Mouse (Mus musculus): Measurements from ENCODE around the gene Gnat2. TPM values are rescaled to one million over a fixed set of nuclear protein-coding genes. Genes with fewer than 3 reads are reported as not detected.

The Gnat2 gene
- polyA plus RNA-seq, 1 experiment = 0.40 TPM

DNA sequence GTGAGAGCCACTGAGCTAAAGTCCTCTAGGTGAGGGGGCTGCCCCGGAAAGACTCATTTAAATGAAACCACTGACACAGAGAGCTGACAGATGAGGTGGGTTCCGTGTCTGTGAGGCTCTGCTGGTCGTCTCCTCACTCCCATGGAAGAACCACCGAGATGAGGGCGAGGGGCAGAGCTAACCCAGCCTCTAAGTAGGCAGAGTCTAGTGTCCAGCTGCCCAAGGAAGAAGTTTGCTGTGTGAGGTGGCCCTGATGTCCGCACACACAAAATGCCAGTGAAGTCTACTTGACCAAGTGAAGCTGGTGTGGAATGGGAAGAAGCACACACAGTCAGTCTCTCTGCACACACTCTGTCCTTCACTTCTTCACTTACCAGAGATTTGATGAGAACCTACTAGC lies 559 bp upstream of the Gnat2 start:
- peaks cover 5% of the 10 kb centered on the region for H3K4me1 ChIP-seq (ENCODE audit: control insufficient read depth, insufficient read depth, low read length)
- no peak overlapping the region for H3K4me3 ChIP-seq (ENCODE audit: control insufficient read depth, low read depth, low read length)
- no peaks in the 10 kb centered on the region for H3K27me3 ChIP-seq (ENCODE audit: control insufficient read depth, insufficient read depth, low read length)
- no peak for TF ChIP-seq CTCF (IDR thresholded peaks at IDR 0.05; ENCODE audit: control insufficient read depth, insufficient read depth, insufficient replicate concordance, low read depth, low read length)
- TF ChIP-seq POLR2A (IDR thresholded peaks at IDR 0.05; ENCODE audit: control insufficient read depth, low read depth, low read length) = no peak
- H3K27ac ChIP-seq (ENCODE audit: control insufficient read depth, insufficient read depth, low read depth, low read length) = no peak overlapping the region
- H3K36me3 ChIP-seq (ENCODE audit: control insufficient read depth, insufficient read depth, low read length) = no peaks in the 10 kb centered on the region

DNA sequence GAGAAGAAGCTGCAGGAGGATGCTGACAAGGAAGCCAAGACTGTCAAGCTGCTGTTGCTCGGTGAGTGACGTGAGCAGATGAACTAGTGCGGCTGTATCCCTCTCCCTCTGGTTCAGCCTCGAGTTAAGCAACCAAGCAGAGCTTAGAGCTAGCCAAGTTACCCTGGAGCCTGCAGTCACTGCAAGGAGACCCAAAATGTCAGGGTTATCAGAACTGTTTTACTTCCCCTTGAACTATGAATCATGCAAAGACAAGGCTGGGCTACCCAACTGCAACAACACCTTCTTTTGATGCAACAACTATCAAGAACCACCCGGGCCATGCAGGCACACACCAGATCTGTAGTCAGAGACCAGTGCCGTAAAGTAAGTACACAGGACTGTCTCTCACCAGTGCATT lies 717 bp downstream of the Gnat2 start:
- Histone ChIP-seq H3K27me3 (ENCODE audit: control insufficient read depth, insufficient read depth, low read length) (no peaks in the 10 kb centered on the region), H3K36me3 (ENCODE audit: control insufficient read depth, insufficient read depth, low read length) (no peaks in the 10 kb centered on the region), H3K4me3 (ENCODE audit: control insufficient read depth, low read depth, low read length) (no peak overlapping the region), H3K4me1 (ENCODE audit: control insufficient read depth, insufficient read depth, low read length) (peaks cover 3% of the 10 kb centered on the region), H3K27ac (ENCODE audit: control insufficient read depth, insufficient read depth, low read depth, low read length) (no peak overlapping the region)
- no peak for TF ChIP-seq POLR2A (IDR thresholded peaks at IDR 0.05; ENCODE audit: control insufficient read depth, low read depth, low read length)
- TF ChIP-seq CTCF (IDR thresholded peaks at IDR 0.05; ENCODE audit: control insufficient read depth, insufficient read depth, insufficient replicate concordance, low read depth, low read length) = no peak

DNA sequence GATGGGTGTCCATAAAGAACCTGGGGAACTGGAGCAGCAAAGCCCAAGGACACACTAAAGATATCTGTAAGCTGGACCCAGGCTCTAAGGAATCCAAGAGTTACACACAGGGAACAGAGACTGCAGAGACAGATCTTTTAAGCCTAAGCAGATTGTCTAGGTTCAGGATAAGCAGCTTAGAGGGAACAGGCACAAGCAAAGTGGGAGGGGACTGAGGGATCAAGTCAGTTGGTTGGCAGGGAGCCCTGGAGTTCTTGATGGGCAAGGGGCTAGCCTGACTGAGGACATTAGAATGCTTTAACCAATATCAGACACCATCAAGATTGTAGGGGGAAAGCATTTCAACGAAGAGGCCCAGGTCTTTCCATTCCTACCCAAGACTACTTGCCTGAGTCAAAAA lies 1.6 kb downstream of the Gnat2 start:
- Histone ChIP-seq H3K36me3 (ENCODE audit: control insufficient read depth, insufficient read depth, low read length) (no peaks in the 10 kb centered on the region), H3K4me3 (ENCODE audit: control insufficient read depth, low read depth, low read length) (no peak overlapping the region)
- TF ChIP-seq CTCF (IDR thresholded peaks at IDR 0.05; ENCODE audit: control insufficient read depth, insufficient read depth, insufficient replicate concordance, low read depth, low read length) (no peak), POLR2A (IDR thresholded peaks at IDR 0.05; ENCODE audit: control insufficient read depth, low read depth, low read length) (no peak)

DNA sequence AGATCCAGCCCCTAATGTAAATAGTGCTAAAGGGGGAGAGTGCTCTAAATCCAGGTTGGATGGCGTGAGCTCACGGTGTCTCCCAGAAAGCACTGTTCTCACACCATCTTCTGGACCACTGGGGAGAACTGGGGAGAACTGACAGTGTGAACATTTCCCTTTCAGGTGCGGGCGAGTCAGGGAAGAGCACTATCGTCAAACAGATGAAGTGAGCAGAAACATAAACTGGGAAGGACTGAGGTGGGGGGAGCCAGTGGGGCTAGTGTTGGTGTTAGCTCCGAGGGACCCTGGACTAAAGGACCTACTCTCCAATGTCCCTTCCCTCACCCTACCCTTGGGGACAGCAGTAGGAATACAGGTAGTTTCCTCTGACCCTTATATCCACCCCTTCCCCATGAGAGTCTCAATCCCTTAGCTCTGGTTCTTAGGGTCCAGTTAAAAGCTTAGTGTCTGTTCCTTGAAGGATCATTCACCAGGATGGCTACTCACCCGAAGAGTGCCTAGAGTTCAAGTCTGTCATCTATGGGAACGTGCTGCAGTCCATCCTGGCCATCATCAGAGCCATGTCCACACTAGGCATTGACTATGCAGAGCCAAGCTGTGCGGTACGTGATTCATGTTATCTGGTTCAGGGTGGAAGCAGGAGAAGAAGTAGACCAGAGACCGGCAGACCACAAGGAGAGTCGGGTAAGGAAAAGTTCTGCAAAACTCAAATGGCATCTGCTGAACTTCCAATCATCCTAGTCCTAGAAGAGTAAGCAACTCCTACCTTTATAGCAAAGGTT lies 2.6 kb downstream of the Gnat2 start:
- no peak for TF ChIP-seq CTCF (IDR thresholded peaks at IDR 0.05; ENCODE audit: control insufficient read depth, insufficient read depth, insufficient replicate concordance, low read depth, low read length)
- no peak for TF ChIP-seq POLR2A (IDR thresholded peaks at IDR 0.05; ENCODE audit: control insufficient read depth, low read depth, low read length)
- Histone ChIP-seq H3K27me3 (ENCODE audit: control insufficient read depth, insufficient read depth, low read length) (no peaks in the 10 kb centered on the region), H3K36me3 (ENCODE audit: control insufficient read depth, insufficient read depth, low read length) (no peaks in the 10 kb centered on the region), H3K27ac (ENCODE audit: control insufficient read depth, insufficient read depth, low read depth, low read length) (no peak overlapping the region), H3K4me1 (ENCODE audit: control insufficient read depth, insufficient read depth, low read length) (no peaks in the 10 kb centered on the region), H3K4me3 (ENCODE audit: control insufficient read depth, low read depth, low read length) (no peak overlapping the region)

More for the DNA sequence above, 1.6 kb downstream of the Gnat2 start:
- Histone ChIP-seq H3K4me1 (ENCODE audit: control insufficient read depth, insufficient read depth, low read length) (no peaks in the 10 kb centered on the region), H3K27me3 (ENCODE audit: control insufficient read depth, insufficient read depth, low read length) (no peaks in the 10 kb centered on the region), H3K27ac (ENCODE audit: control insufficient read depth, insufficient read depth, low read depth, low read length) (no peak overlapping the region)

DNA sequence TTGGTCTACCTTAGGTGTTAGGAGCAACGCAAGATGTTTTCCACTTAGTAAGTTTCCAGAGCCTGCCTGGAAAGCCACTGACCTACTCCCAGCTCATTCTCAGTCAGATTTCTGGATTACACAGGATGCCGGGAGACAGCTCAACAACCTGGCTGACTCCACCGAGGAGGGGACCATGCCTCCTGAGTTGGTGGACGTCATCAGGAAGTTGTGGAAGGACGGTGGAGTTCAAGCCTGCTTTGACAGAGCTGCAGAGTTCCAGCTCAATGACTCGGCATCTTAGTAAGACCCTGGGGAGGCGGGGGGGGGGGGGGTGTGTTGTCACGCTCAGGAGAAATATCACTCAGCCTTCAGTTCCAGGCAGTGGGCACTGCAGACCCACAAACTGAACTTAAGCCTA lies 3.6 kb downstream of the Gnat2 start:
- no peak overlapping the region for H3K4me3 ChIP-seq (ENCODE audit: control insufficient read depth, low read depth, low read length)
- H3K27me3 ChIP-seq (ENCODE audit: control insufficient read depth, insufficient read depth, low read length) = no peaks in the 10 kb centered on the region
- no peak overlapping the region for H3K27ac ChIP-seq (ENCODE audit: control insufficient read depth, insufficient read depth, low read depth, low read length)
- TF ChIP-seq CTCF (IDR thresholded peaks at IDR 0.05; ENCODE audit: control insufficient read depth, insufficient read depth, insufficient replicate concordance, low read depth, low read length) (no peak), POLR2A (IDR thresholded peaks at IDR 0.05; ENCODE audit: control insufficient read depth, low read depth, low read length) (no peak)
- no peaks in the 10 kb centered on the region for H3K36me3 ChIP-seq (ENCODE audit: control insufficient read depth, insufficient read depth, low read length)
- H3K4me1 ChIP-seq (ENCODE audit: control insufficient read depth, insufficient read depth, low read length) = no peaks in the 10 kb centered on the region

DNA sequence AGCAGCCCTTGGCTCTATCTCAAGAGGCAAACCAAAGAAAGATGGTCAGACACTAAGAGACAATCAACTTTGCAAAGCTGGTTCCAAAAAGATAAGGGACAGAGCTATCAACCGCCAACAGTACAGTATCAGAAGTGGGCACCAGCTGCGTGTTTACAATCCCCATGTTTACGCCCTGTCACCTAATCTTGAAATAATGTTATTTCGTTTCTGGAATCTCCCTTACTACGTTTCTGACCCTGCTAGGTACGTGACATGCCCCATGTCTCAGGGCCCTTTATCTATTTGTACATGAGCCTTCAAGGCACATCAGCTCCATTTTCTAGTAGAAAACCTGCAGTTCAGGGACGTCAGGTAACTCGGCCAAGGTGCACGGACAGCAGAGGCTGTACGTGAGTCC lies 4.1 kb downstream of the Gnat2 start:
- Histone ChIP-seq H3K4me1 (ENCODE audit: control insufficient read depth, insufficient read depth, low read length) (no peaks in the 10 kb centered on the region), H3K27ac (ENCODE audit: control insufficient read depth, insufficient read depth, low read depth, low read length) (no peak overlapping the region), H3K36me3 (ENCODE audit: control insufficient read depth, insufficient read depth, low read length) (no peaks in the 10 kb centered on the region), H3K27me3 (ENCODE audit: control insufficient read depth, insufficient read depth, low read length) (no peaks in the 10 kb centered on the region), H3K4me3 (ENCODE audit: control insufficient read depth, low read depth, low read length) (no peak overlapping the region)
- TF ChIP-seq CTCF (IDR thresholded peaks at IDR 0.05; ENCODE audit: control insufficient read depth, insufficient read depth, insufficient replicate concordance, low read depth, low read length) = no peak
- no peak for TF ChIP-seq POLR2A (IDR thresholded peaks at IDR 0.05; ENCODE audit: control insufficient read depth, low read depth, low read length)

DNA sequence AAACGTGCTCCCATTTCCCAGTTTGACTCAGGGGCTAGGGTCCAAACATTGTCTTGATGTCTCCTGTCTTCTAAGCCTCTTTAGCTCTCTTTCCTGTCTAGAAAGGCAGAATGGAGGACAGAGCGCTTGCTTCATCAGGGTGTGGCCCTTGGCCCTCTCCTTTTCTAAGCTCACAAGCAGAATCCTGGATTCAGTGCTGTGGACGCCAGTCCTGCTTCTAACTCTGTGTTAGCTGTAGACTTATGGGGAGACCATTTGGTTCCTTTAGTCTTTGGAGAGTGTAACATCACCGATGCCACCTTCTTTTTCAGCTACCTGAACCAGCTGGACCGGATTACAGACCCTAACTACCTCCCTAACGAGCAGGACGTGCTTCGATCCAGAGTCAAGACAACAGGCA lies 5.1 kb downstream of the Gnat2 start:
- Histone ChIP-seq H3K36me3 (ENCODE audit: control insufficient read depth, insufficient read depth, low read length) (no peaks in the 10 kb centered on the region), H3K4me1 (ENCODE audit: control insufficient read depth, insufficient read depth, low read length) (no peaks in the 10 kb centered on the region), H3K27me3 (ENCODE audit: control insufficient read depth, insufficient read depth, low read length) (no peaks in the 10 kb centered on the region), H3K27ac (ENCODE audit: control insufficient read depth, insufficient read depth, low read depth, low read length) (no peak overlapping the region), H3K4me3 (ENCODE audit: control insufficient read depth, low read depth, low read length) (no peak overlapping the region)
- TF ChIP-seq CTCF (IDR thresholded peaks at IDR 0.05; ENCODE audit: control insufficient read depth, insufficient read depth, insufficient replicate concordance, low read depth, low read length) = no peak
- TF ChIP-seq POLR2A (IDR thresholded peaks at IDR 0.05; ENCODE audit: control insufficient read depth, low read depth, low read length) = no peak
